Mouse (Mus musculus): ENCODE measurements around the gene 4930507D05Rik.

DNA sequence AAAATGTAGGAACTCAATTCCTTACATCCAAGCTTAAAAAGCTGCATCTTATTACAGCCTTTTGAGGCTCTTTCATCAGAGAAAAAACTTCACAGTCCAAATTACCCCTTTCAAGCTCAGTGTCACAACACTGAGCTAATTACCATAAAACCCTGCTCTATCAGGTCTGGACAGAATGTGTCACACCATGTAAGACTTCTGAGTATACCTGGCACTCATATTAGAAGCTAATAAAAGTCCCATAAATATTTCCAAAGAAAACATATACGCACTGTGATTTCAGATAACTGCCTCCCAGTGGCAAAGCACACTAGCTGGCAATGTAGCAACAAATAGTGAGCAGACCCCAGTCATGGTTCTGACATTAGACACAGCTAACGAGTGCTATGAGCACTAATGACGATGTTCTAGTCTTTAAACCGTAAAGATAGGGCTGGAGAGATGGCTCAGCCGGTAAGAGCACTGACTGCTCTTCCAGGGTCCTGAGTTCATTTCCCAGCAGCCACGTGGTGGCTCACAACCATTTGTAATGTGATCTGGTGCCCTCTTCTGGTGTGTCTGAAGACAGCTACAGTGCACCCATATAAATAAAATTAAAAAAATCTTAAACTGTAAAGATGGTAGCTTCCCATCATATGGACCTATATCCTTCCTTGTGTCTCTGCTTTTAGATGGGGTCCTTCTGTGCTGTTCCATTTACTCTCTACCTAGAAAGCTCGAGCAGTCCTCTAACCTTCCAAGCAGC is 32.0 kb downstream of the 4930507D05Rik start:
- TF ChIP-seq CTCF (IDR thresholded peaks at IDR 0.05; ENCODE audit: low read depth, low read length) (no peak), POLR2A (IDR thresholded peaks at IDR 0.05; ENCODE audit: extremely low read depth, insufficient read depth, low read length) (no peak)

Measured in liver, adult 2 months (tissue).